ENCODE assay signal across 15 mouse cellular contexts in the genomic region with DNA sequence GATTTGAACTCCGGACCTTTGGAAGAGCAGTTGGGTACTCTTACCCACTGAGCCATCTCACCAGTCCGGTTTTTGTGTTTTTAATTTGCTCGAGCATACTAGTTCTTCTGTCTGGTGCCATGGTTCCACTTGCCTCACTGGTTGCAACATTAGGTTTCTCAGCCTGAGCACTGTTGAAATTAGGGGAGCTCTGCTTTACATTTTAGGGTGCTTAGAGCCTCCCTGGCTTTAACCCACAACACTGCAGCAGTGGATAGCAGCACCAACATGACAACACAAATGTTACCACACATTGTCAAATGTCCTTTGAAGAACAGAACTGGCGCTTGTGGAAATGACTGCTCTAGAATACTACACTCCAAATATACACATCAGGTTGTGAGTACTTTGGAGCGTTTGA.
"Had no signal": no experiment of that assay in that cellular context is flagged by ENCODE, and none has a peak within 500 bp of the region (broad histone marks: within the 10 kb centered on the region; RNA-seq: fewer than 3 reads in every experiment).

No protein-coding gene starts in this region.

- H3K4me1 ChIP-seq: neural tube, embryonic 15.5 days; stomach, embryonic 15.5 days had no signal

- H3K9me3 ChIP-seq: neural tube, embryonic 15.5 days; stomach, embryonic 15.5 days had no signal

- H3K9ac ChIP-seq: neural tube, embryonic 15.5 days; stomach, embryonic 15.5 days had no signal

- H3K27me3 ChIP-seq: neural tube, embryonic 15.5 days; stomach, embryonic 15.5 days had no signal

- H3K36me3 ChIP-seq: neural tube, embryonic 15.5 days; stomach, embryonic 15.5 days had no signal

- H3K27ac ChIP-seq: neural tube, embryonic 15.5 days; stomach, embryonic 15.5 days; stomach, postnatal 0 days had no signal

- H3K4me2 ChIP-seq: neural tube, embryonic 15.5 days; stomach, embryonic 15.5 days had no signal

- H3K4me3 ChIP-seq: neural tube, embryonic 15.5 days; stomach, embryonic 15.5 days had no signal

- DNase-seq: retina, postnatal 1 day; right cerebral cortex, adult 18-20 months; right cerebral cortex, postnatal 14 days; right cerebral cortex, postnatal 25 days; right cerebral cortex, postnatal 4 days; spleen, adult 18-20 months; thymus, adult 18-20 months; thymus, adult 2 months; thymus, postnatal 14 days; thymus, postnatal 25 days; thymus, postnatal 36 days; thymus, postnatal 4 days had no signal
